Mouse (Mus musculus) kidney, adult 8-10 months (tissue): ENCODE data around the gene Rbp1.

Experiments
- DNase-seq, 2 experiments: peaks; one replicate each; pipeline ENCODE4 v3.0.0; 2022

Rbp1 gene

GRCm38 (mm10) chr9:98425351-98425880, 2.7 kb downstream of the Rbp1 start:
- DNase-seq = no peak

GRCm38 (mm10) chr9:98427906-98428517, 5.3 kb downstream of the Rbp1 start:
- no peak for DNase-seq

- peak; percentile 28 to 36 for DNase-seq
Observed at GRCm38 (mm10) chr9:98428783-98429182, 6.0 kb downstream of the Rbp1 start.

GRCm38 (mm10) chr9:98429806-98430205, 7.0 kb downstream of the Rbp1 start:
- DNase-seq = peak in 1 of 2 experiments; percentile 17

- DNase-seq = no peak
Observed at GRCm38 (mm10) chr9:98430528-98430927, 7.8 kb downstream of the Rbp1 start.

GRCm38 (mm10) chr9:98433021-98433420, 10.3 kb downstream of the Rbp1 start:
- no peak for DNase-seq

GRCm38 (mm10) chr9:98433956-98434588, 11.3 kb downstream of the Rbp1 start:
- no peak for DNase-seq

GRCm38 (mm10) chr9:98437819-98438218, 15.1 kb downstream of the Rbp1 start:
- DNase-seq = no peak

GRCm38 (mm10) chr9:98439091-98439490, 16.3 kb downstream of the Rbp1 start:
- DNase-seq = no peak

- peak in 1 of 2 experiments; percentile 26 for DNase-seq
Observed at GRCm38 (mm10) chr9:98442638-98443037, 19.9 kb downstream of the Rbp1 start.

- DNase-seq = no peak
Observed at GRCm38 (mm10) chr9:98445359-98446149, 22.8 kb downstream of the Rbp1 start.

- no peak for DNase-seq
Observed at GRCm38 (mm10) chr9:98450976-98451375, 28.2 kb downstream of the Rbp1 start.

- DNase-seq = no peak
Observed at GRCm38 (mm10) chr9:98466709-98467108, 43.9 kb downstream of the Rbp1 start.

- DNase-seq = no peak
Observed at GRCm38 (mm10) chr9:98480172-98480749, 57.5 kb downstream of the Rbp1 start.

- no peak for DNase-seq
Observed at GRCm38 (mm10) chr9:98482256-98482655, 59.5 kb downstream of the Rbp1 start.

GRCm38 (mm10) chr9:98485020-98485419, 62.3 kb downstream of the Rbp1 start:
- DNase-seq = no peak

GRCm38 (mm10) chr9:98485815-98486214, 63.1 kb downstream of the Rbp1 start, which contains the start of gene Rbp2:
TSS of gene Rbp2 (plus strand) at chr9:98486115.
- no peak for DNase-seq

- peak in 1 of 2 experiments; percentile 2 for DNase-seq
Observed at GRCm38 (mm10) chr9:98487273-98487672, 64.5 kb downstream of the Rbp1 start.

GRCm38 (mm10) chr9:98489532-98489931, 66.8 kb downstream of the Rbp1 start:
- no peak for DNase-seq

- peak; percentile 13 to 14 for DNase-seq
Observed at GRCm38 (mm10) chr9:98490128-98490527, 67.4 kb downstream of the Rbp1 start.

GRCm38 (mm10) chr9:98491071-98491470, 68.3 kb downstream of the Rbp1 start:
- no peak for DNase-seq

- no peak for DNase-seq
Observed at GRCm38 (mm10) chr9:98492212-98492611, 69.5 kb downstream of the Rbp1 start.

GRCm38 (mm10) chr9:98492821-98493220, 70.1 kb downstream of the Rbp1 start:
- no peak for DNase-seq
